ENCODE assay signal across 9 mouse cellular contexts in genomic region chr3:86920343-86921083, GRCm38 (mm10). TPM values are rescaled to one million over a fixed set of nuclear protein-coding genes. Genes with fewer than 3 reads are reported as not detected.
DNase-seq lines count a peak whose midpoint lies in the region; ATAC-seq and TF ChIP-seq lines count a peak whose summit lies in the region.
"Had no signal": no experiment of that assay in that cellular context is flagged by ENCODE, and none has a peak within 500 bp of the region (broad histone marks: within the 10 kb centered on the region; RNA-seq: fewer than 3 reads in every experiment).

Gene Dclk2, minus strand, starts transcription at chr3:86920852.

- H3K9me3 ChIP-seq in limb, embryonic 14.5 days (ENCODE audit: control insufficient read depth, low read length) = no peaks in the 10 kb centered on the region
- no peaks in the 10 kb centered on the region for H3K9me3 ChIP-seq in midbrain, embryonic 16.5 days (replicated peaks; ENCODE audit: control insufficient read depth, low read length, poor library complexity, severe bottlenecking)

- TF ChIP-seq CTCF in bone marrow, adult 2 months (IDR thresholded peaks at IDR 0.05; ENCODE audit: control insufficient read depth, insufficient read depth, low read length) = no peak
- TF ChIP-seq CTCF in embryonic fibroblast, embryonic 13.5 days (IDR thresholded peaks at IDR 0.05; ENCODE audit: borderline replicate concordance, insufficient read depth, low read length) = no peak

- no peaks in the 10 kb centered on the region for H3K36me3 ChIP-seq in limb, embryonic 14.5 days (ENCODE audit: control insufficient read depth, insufficient read depth, low read length)
- peaks cover 6% of the 10 kb centered on the region; the same call in 1 of the 2 replicates for H3K36me3 ChIP-seq in midbrain, embryonic 16.5 days (ENCODE audit: control insufficient read depth, insufficient read depth, low read length)
- H3K36me3 ChIP-seq: G1E had no signal

- H3K27ac ChIP-seq in bone marrow, adult 2 months (ENCODE audit: control insufficient read depth, insufficient read depth, low read depth, low read length, poor library complexity) = peak within 1 kb of the TSS; percentile 81; the same call in 1 of the 2 replicates
- no peak within 1 kb of the TSS for H3K27ac ChIP-seq in embryonic fibroblast, embryonic 13.5 days (ENCODE audit: insufficient read depth, low read length)
- 0 out of 2 replicates have a peak within 1 kb of the TSS, but pooled peaks have one; percentile 22 for H3K27ac ChIP-seq in limb, embryonic 14.5 days (replicated peaks; ENCODE audit: low read depth, low read length)
- H3K27ac ChIP-seq in midbrain, embryonic 16.5 days (ENCODE audit: low read length) = peak within 1 kb of the TSS; percentile 98

- peaks cover 19% of the 10 kb centered on the region for H3K27me3 ChIP-seq in limb, embryonic 14.5 days (ENCODE audit: control insufficient read depth, insufficient read depth, low read length)
- no peaks in the 10 kb centered on the region for H3K27me3 ChIP-seq in midbrain, embryonic 16.5 days (ENCODE audit: control insufficient read depth, insufficient read depth, low read depth, low read length)

- peak within 1 kb of the TSS; percentile 91 for H3K4me2 ChIP-seq in limb, embryonic 14.5 days (replicated peaks; ENCODE audit: low read depth, low read length, severe bottlenecking)
- H3K4me2 ChIP-seq in midbrain, embryonic 16.5 days (ENCODE audit: low read length) = peak within 1 kb of the TSS; percentile 83

- TF ChIP-seq POLR2A in bone marrow, adult 2 months (IDR thresholded peaks at IDR 0.05; ENCODE audit: borderline replicate concordance, control insufficient read depth, low read depth, low read length) = no peak; the same call in 1 of the 2 replicates
- TF ChIP-seq POLR2A in embryonic fibroblast, embryonic 13.5 days (IDR thresholded peaks at IDR 0.05; ENCODE audit: low read depth, low read length) = peak; percentile 43; the same call in 1 of the 2 replicates
- TF ChIP-seq POLR2A in limb, embryonic 14.5 days (IDR thresholded peaks at IDR 0.05; ENCODE audit: borderline replicate concordance, extremely low read depth, insufficient read depth, insufficient read length) = no peak

- peak within 1 kb of the TSS; percentile 80 for H3K4me3 ChIP-seq in bone marrow, adult 2 months (replicated peaks; ENCODE audit: control insufficient read depth, low read depth, low read length)
- peak within 1 kb of the TSS; percentile 83 for H3K4me3 ChIP-seq in embryonic fibroblast, embryonic 13.5 days (ENCODE audit: insufficient read depth, low read length)
- H3K4me3 ChIP-seq in limb, embryonic 14.5 days (replicated peaks; ENCODE audit: low read length) = peak within 1 kb of the TSS; percentile 78
- peak within 1 kb of the TSS; percentile 92 for H3K4me3 ChIP-seq in midbrain, embryonic 16.5 days (ENCODE audit: low read depth, low read length)

- peak; percentile 78 for DNase-seq in 3T3-L1 (ENCODE audit: low read depth, low spot score)
- peak; percentile 73 to 75 for DNase-seq in heart, adult 9 months (ENCODE audit: low spot score in 2 of 2)
- peak; percentile 41 to 52 for DNase-seq in kidney, adult 8-10 months
- DNase-seq in limb, embryonic 14.5 days (ENCODE audit: low spot score) = peak; percentile 72
- peak; percentile 37 to 76 for DNase-seq in spleen, postnatal 10 days (ENCODE audit: low spot score in 2 of 2)

- ATAC-seq in limb, embryonic 14.5 days (ENCODE audit: low FRiP score, low read depth) = peak; percentile 84
- peak; percentile 89 for ATAC-seq in midbrain, embryonic 16.5 days

- under 1% methylated on average over 91 of the region's 91 CpGs for WGBS in bone marrow, adult 2 months
- under 1% methylated on average over 67 of the region's 91 CpGs for WGBS in limb, embryonic 14.5 days
- under 1% methylated on average over 72 of the region's 91 CpGs for WGBS in midbrain, embryonic 16.5 days

- peak within 1 kb of the TSS; percentile 81 for H3K9ac ChIP-seq in limb, embryonic 14.5 days (ENCODE audit: low read depth, low read length, severe bottlenecking)
- peak within 1 kb of the TSS; percentile 97 for H3K9ac ChIP-seq in midbrain, embryonic 16.5 days (ENCODE audit: low read depth, low read length)

- peaks cover 2% of the 10 kb centered on the region; the same call in 1 of the 2 replicates for H3K4me1 ChIP-seq in bone marrow, adult 2 months (ENCODE audit: control insufficient read depth, insufficient read depth, low read length)
- peaks cover 6% of the 10 kb centered on the region; the same call in 1 of the 2 replicates for H3K4me1 ChIP-seq in embryonic fibroblast, embryonic 13.5 days (ENCODE audit: control insufficient read depth, insufficient read depth, low read length)
- 0 out of 2 replicates have a peak, but pooled peaks cover 4% of the 10 kb centered on the region for H3K4me1 ChIP-seq in limb, embryonic 14.5 days (ENCODE audit: control insufficient read depth, insufficient read depth, low read length)
- peaks cover 32% of the 10 kb centered on the region for H3K4me1 ChIP-seq in midbrain, embryonic 16.5 days (ENCODE audit: control insufficient read depth, insufficient read depth, low read length)

RNA-seq across cellular contexts. Expression of gene Dclk2, which starts in this region (rescaled TPM):
- 12.6 and 16.4 TPM in 2 replicates for polyA plus RNA-seq in bone marrow, adult 2 months (2011; ENCODE audit: insufficient read depth, insufficient read length, low replicate concordance, missing spikeins)
- polyA plus RNA-seq in embryonic fibroblast, embryonic 13.5 days (2011; ENCODE audit: insufficient read length, low read depth, missing spikeins) = 3.6 and 8.3 TPM in 2 replicates
- polyA plus RNA-seq in limb, embryonic 14.5 days (2012; rRNA removed) = 16.7 and 19.5 TPM in 2 replicates
- 5.4 and 6.1 TPM in 2 replicates for polyA plus RNA-seq in limb, embryonic 14.5 days (2014; fragmentation: Nextera tagmentation; extraction: Ambion mirVana)
- 85.0 and 93.9 TPM in 2 replicates for polyA plus RNA-seq in midbrain, embryonic 16.5 days (2015; fragmentation: Nextera tagmentation; extraction: Ambion mirVana)
- polyA plus RNA-seq: G1E had no signal
